Mouse (Mus musculus) lung, postnatal 0 days (tissue): ENCODE results near the gene Id1.

Source experiments
- CTCF ChIP-seq: IDR thresholded peaks from 2 replicates; pipeline ENCODE4 v1.5.1; 2016; ENCODE audit warnings: antibody characterized with exemption, mild to moderate bottlenecking
- EP300 ChIP-seq: IDR thresholded peaks from 2 replicates; pipeline ENCODE4 v1.6.1; 2016; ENCODE audit warnings: antibody characterized with exemption, mild to moderate bottlenecking, control low read depth

DNA sequence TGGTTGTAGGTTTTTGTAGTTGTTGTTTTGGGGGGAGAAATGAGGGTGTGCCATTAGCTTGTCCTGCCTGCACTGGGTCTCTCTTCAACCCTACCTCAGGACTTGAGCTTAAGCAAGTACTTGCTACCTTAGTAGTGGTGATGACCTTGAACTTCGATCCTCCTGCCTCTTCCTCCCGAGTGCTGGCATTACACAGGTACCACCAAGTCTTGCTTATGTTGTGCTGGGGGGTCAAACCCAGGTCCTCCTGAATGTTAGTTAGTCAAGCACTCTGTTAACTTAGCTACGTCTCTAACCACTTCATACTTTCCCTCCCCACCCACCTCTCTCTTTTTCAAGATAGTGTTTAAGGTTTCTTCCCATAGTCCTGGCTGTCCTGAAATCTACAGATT is 11.7 kb upstream of the Id1 start:
- no peak for TF ChIP-seq CTCF
- TF ChIP-seq EP300: no peak
